Comparison of ENCODE assay signal across 26 mouse cellular contexts in genomic region chr5:129281406-129281805, GRCm38 (mm10).
DNase-seq lines count a peak whose midpoint lies in the region; ATAC-seq and TF ChIP-seq lines count a peak whose summit lies in the region.
"Had no signal": no experiment of that assay in that cellular context is flagged by ENCODE, and none has a peak within 500 bp of the region (broad histone marks: within the 10 kb centered on the region; RNA-seq: fewer than 3 reads in every experiment).

No protein-coding gene starts in this region.

- 28% methylated on average over 2 of the region's 2 CpGs for whole genome bisulfite sequencing in forebrain, embryonic 13.5 days
- WGBS in forebrain, embryonic 12.5 days: 16% methylated on average over 2 of the region's 2 CpGs
- 20% methylated on average over 2 of the region's 2 CpGs for WGBS in hindbrain, embryonic 15.5 days
- 13% methylated on average over 2 of the region's 2 CpGs for WGBS in hindbrain, embryonic 12.5 days
- whole genome bisulfite sequencing in midbrain, embryonic 14.5 days: 33% methylated on average over 2 of the region's 2 CpGs
- 35% methylated on average over 2 of the region's 2 CpGs for WGBS in midbrain, embryonic 16.5 days

- no peak overlapping the region for H3K27ac ChIP-seq in forebrain, embryonic 13.5 days
- H3K27ac ChIP-seq in forebrain, embryonic 12.5 days: no peak overlapping the region
- peak overlapping the region; percentile 5; the same call in 1 of the 2 replicates for H3K27ac ChIP-seq in hindbrain, embryonic 15.5 days (replicated peaks)
- no peak overlapping the region for H3K27ac ChIP-seq in hindbrain, embryonic 12.5 days
- peak overlapping the region; percentile 41; the same call in 1 of the 2 replicates for H3K27ac ChIP-seq in midbrain, embryonic 14.5 days (replicated peaks; ENCODE audit: low read depth, low read length)
- H3K27ac ChIP-seq in midbrain, embryonic 16.5 days (ENCODE audit: low read length): no peak overlapping the region; the same call in 1 of the 2 replicates
- 0 out of 2 replicates have a peak overlapping the region, but pooled peaks have one; percentile 85 for H3K27ac ChIP-seq in ES-Bruce4 (ENCODE audit: insufficient read depth, low read length)
- H3K27ac ChIP-seq: embryonic facial prominence, embryonic 10.5 days; embryonic facial prominence, embryonic 13.5 days; gastrocnemius, adult 2 months had no signal

- TF ChIP-seq POLR2A in ES-Bruce4 (IDR thresholded peaks at IDR 0.05; ENCODE audit: insufficient read depth, low read length): no peak

- H3K4me3 ChIP-seq in forebrain, embryonic 13.5 days: no peak overlapping the region
- no peak overlapping the region for H3K4me3 ChIP-seq in forebrain, embryonic 12.5 days (replicated peaks)
- H3K4me3 ChIP-seq in hindbrain, embryonic 15.5 days: no peak overlapping the region
- no peak overlapping the region for H3K4me3 ChIP-seq in hindbrain, embryonic 12.5 days
- no peak overlapping the region for H3K4me3 ChIP-seq in midbrain, embryonic 14.5 days (replicated peaks; ENCODE audit: low read depth, low read length)
- H3K4me3 ChIP-seq in midbrain, embryonic 16.5 days (ENCODE audit: low read depth, low read length): no peak overlapping the region
- H3K4me3 ChIP-seq in ES-Bruce4 (ENCODE audit: low read depth, low read length): no peak overlapping the region
- H3K4me3 ChIP-seq: embryonic facial prominence, embryonic 10.5 days; embryonic facial prominence, embryonic 13.5 days; erythroblast, embryonic 14.5 days; gastrocnemius, adult 2 months had no signal

- 0 out of 2 replicates have a peak, but pooled peaks have one; percentile 27 for TF ChIP-seq EP300 in ES-Bruce4 (IDR thresholded peaks at IDR 0.05; ENCODE audit: insufficient read depth, low read depth, low read length)

- no peak overlapping the region for H3K4me2 ChIP-seq in forebrain, embryonic 13.5 days
- no peak overlapping the region for H3K4me2 ChIP-seq in forebrain, embryonic 12.5 days
- H3K4me2 ChIP-seq in hindbrain, embryonic 15.5 days: no peak overlapping the region
- H3K4me2 ChIP-seq in hindbrain, embryonic 12.5 days (replicated peaks): no peak overlapping the region
- H3K4me2 ChIP-seq in midbrain, embryonic 14.5 days (ENCODE audit: low read length): no peak overlapping the region
- no peak overlapping the region for H3K4me2 ChIP-seq in midbrain, embryonic 16.5 days (ENCODE audit: low read length)
- H3K4me2 ChIP-seq: embryonic facial prominence, embryonic 13.5 days; heart, embryonic 11.5 days had no signal

- peaks cover 17% of the 10 kb centered on the region for H3K4me1 ChIP-seq in forebrain, embryonic 13.5 days
- peaks cover 24% of the 10 kb centered on the region for H3K4me1 ChIP-seq in forebrain, embryonic 12.5 days
- peaks cover 24% of the 10 kb centered on the region for H3K4me1 ChIP-seq in hindbrain, embryonic 15.5 days (replicated peaks)
- H3K4me1 ChIP-seq in hindbrain, embryonic 12.5 days: peaks cover 22% of the 10 kb centered on the region
- peaks cover 18% of the 10 kb centered on the region for H3K4me1 ChIP-seq in midbrain, embryonic 14.5 days (ENCODE audit: control insufficient read depth, insufficient read depth, low read length)
- H3K4me1 ChIP-seq in midbrain, embryonic 16.5 days (ENCODE audit: control insufficient read depth, insufficient read depth, low read length): peaks cover 12% of the 10 kb centered on the region
- H3K4me1 ChIP-seq in ES-Bruce4 (ENCODE audit: control insufficient read depth, insufficient read depth, low read length): peaks cover 11% of the 10 kb centered on the region
- H3K4me1 ChIP-seq: embryonic facial prominence, embryonic 13.5 days had no signal

- no peaks in the 10 kb centered on the region for H3K36me3 ChIP-seq in forebrain, embryonic 13.5 days (ENCODE audit: poor library complexity, severe bottlenecking)
- no peaks in the 10 kb centered on the region for H3K36me3 ChIP-seq in forebrain, embryonic 12.5 days (replicated peaks)
- no peaks in the 10 kb centered on the region for H3K36me3 ChIP-seq in hindbrain, embryonic 15.5 days
- H3K36me3 ChIP-seq in hindbrain, embryonic 12.5 days: no peaks in the 10 kb centered on the region
- no peaks in the 10 kb centered on the region for H3K36me3 ChIP-seq in midbrain, embryonic 14.5 days (ENCODE audit: control insufficient read depth, insufficient read depth, low read length)
- H3K36me3 ChIP-seq in midbrain, embryonic 16.5 days (ENCODE audit: control insufficient read depth, insufficient read depth, low read length): no peaks in the 10 kb centered on the region
- no peaks in the 10 kb centered on the region for H3K36me3 ChIP-seq in ES-Bruce4 (ENCODE audit: control insufficient read depth, insufficient read depth, low read length, poor library complexity, severe bottlenecking)
- H3K36me3 ChIP-seq: embryonic facial prominence, embryonic 10.5 days; embryonic facial prominence, embryonic 13.5 days had no signal

- 0 out of 2 replicates have a peak, but pooled peaks cover 4% of the 10 kb centered on the region for H3K27me3 ChIP-seq in forebrain, embryonic 13.5 days
- H3K27me3 ChIP-seq in forebrain, embryonic 12.5 days: no peaks in the 10 kb centered on the region
- no peaks in the 10 kb centered on the region for H3K27me3 ChIP-seq in hindbrain, embryonic 15.5 days
- no peaks in the 10 kb centered on the region for H3K27me3 ChIP-seq in hindbrain, embryonic 12.5 days
- H3K27me3 ChIP-seq in midbrain, embryonic 14.5 days (ENCODE audit: control insufficient read depth, insufficient read depth, low read length): no peaks in the 10 kb centered on the region
- H3K27me3 ChIP-seq in midbrain, embryonic 16.5 days (ENCODE audit: control insufficient read depth, insufficient read depth, low read depth, low read length): no peaks in the 10 kb centered on the region
- no peaks in the 10 kb centered on the region for H3K27me3 ChIP-seq in ES-Bruce4 (ENCODE audit: control insufficient read depth, insufficient read depth, low read length, poor library complexity, severe bottlenecking)
- H3K27me3 ChIP-seq: CH12.LX had no signal

- no peaks in the 10 kb centered on the region for H3K9me3 ChIP-seq in forebrain, embryonic 13.5 days (replicated peaks)
- no peaks in the 10 kb centered on the region for H3K9me3 ChIP-seq in forebrain, embryonic 12.5 days
- H3K9me3 ChIP-seq in hindbrain, embryonic 15.5 days: no peaks in the 10 kb centered on the region
- no peaks in the 10 kb centered on the region for H3K9me3 ChIP-seq in hindbrain, embryonic 12.5 days (replicated peaks)
- no peaks in the 10 kb centered on the region for H3K9me3 ChIP-seq in midbrain, embryonic 14.5 days (ENCODE audit: control insufficient read depth, low read length)
- no peaks in the 10 kb centered on the region for H3K9me3 ChIP-seq in midbrain, embryonic 16.5 days (replicated peaks; ENCODE audit: control insufficient read depth, low read length, poor library complexity, severe bottlenecking)
- no peaks in the 10 kb centered on the region for H3K9me3 ChIP-seq in ES-Bruce4 (replicated peaks; ENCODE audit: control insufficient read depth, insufficient read depth, low read length, poor library complexity, severe bottlenecking)
- H3K9me3 ChIP-seq: embryonic facial prominence, embryonic 10.5 days; embryonic facial prominence, embryonic 13.5 days had no signal

- no peak for ATAC-seq in forebrain, embryonic 13.5 days
- no peak for ATAC-seq in forebrain, embryonic 12.5 days (ENCODE audit: low FRiP score)
- no peak for ATAC-seq in hindbrain, embryonic 15.5 days (ENCODE audit: low FRiP score, low read depth)
- no peak for ATAC-seq in hindbrain, embryonic 12.5 days (ENCODE audit: low FRiP score)
- ATAC-seq in midbrain, embryonic 14.5 days (ENCODE audit: low FRiP score, low TSS enrichment): no peak
- no peak for ATAC-seq in midbrain, embryonic 16.5 days
- ATAC-seq: activated CD4-positive, CD25-positive, alpha-beta regulatory T cell, adult 4 months; forebrain, embryonic 14.5 days; forebrain, postnatal 0 days had no signal

- 0 out of 2 replicates have a peak overlapping the region, but pooled peaks have one; percentile 2 for H3K9ac ChIP-seq in forebrain, embryonic 13.5 days
- H3K9ac ChIP-seq in forebrain, embryonic 12.5 days: no peak overlapping the region
- H3K9ac ChIP-seq in hindbrain, embryonic 15.5 days: no peak overlapping the region
- H3K9ac ChIP-seq in hindbrain, embryonic 12.5 days: no peak overlapping the region
- no peak overlapping the region; the same call in 1 of the 2 replicates for H3K9ac ChIP-seq in midbrain, embryonic 14.5 days (replicated peaks; ENCODE audit: low read length)
- no peak overlapping the region for H3K9ac ChIP-seq in midbrain, embryonic 16.5 days (ENCODE audit: low read depth, low read length)
- H3K9ac ChIP-seq in ES-Bruce4 (ENCODE audit: low read depth, poor library complexity, severe bottlenecking): no peak overlapping the region
- H3K9ac ChIP-seq: embryonic facial prominence, embryonic 13.5 days; forebrain, postnatal 0 days had no signal

- no peak for TF ChIP-seq CTCF in ES-Bruce4 (IDR thresholded peaks at IDR 0.05; ENCODE audit: low read depth, low read length)

- DNase-seq in midbrain, embryonic 14.5 days: no peak
- no peak for DNase-seq in kidney, postnatal 4 days
- DNase-seq: adrenal gland, adult 8-10 months; adrenal gland, postnatal 25 days; B cell, adult 2 months; cerebellum, adult 11-12 months; cerebellum, adult 8-10 months; cerebellum, postnatal 10 days; cerebellum, postnatal 36 days; forebrain, postnatal 0 days; gastrocnemius, adult 2 months; gastrocnemius, postnatal 14 days; heart, adult 11 months had no signal

Comparison
In these comparisons a context has a peak if more than half of its experiments do, and no peak if none do; other contexts are left out.
1. H3K27ac ChIP-seq: peak in hindbrain, embryonic 15.5 days (single experiment), midbrain, embryonic 14.5 days (single experiment) and ES-Bruce4 (single experiment); none in forebrain, embryonic 13.5 days (single experiment), forebrain, embryonic 12.5 days (single experiment), hindbrain, embryonic 12.5 days (single experiment) and midbrain, embryonic 16.5 days (single experiment).